Mouse (Mus musculus): Measurements from ENCODE around the gene Best1. TPM values are rescaled to one million over a fixed set of nuclear protein-coding genes. Genes with fewer than 3 reads are reported as not detected.

Best1 gene
- total RNA-seq, 2 experiments from 2014 or later = not detected

GRCm38 (mm10) chr19:9997204-9998062, 4.0 kb downstream of the Best1 start:
- ATAC-seq (replicated peaks; ENCODE audit: low FRiP score, poor library complexity, severe bottlenecking) = no peak

- ATAC-seq (replicated peaks; ENCODE audit: low FRiP score, poor library complexity, severe bottlenecking) = peak; percentile 50
These were observed 8.3 kb downstream of the Best1 start for GRCm38 (mm10) chr19:9993036-9993656.

GRCm38 (mm10) chr19:9992011-9992958, 9.1 kb downstream of the Best1 start:
- no peak for ATAC-seq (replicated peaks; ENCODE audit: low FRiP score, poor library complexity, severe bottlenecking)

- ATAC-seq (replicated peaks; ENCODE audit: low FRiP score, poor library complexity, severe bottlenecking) = peak; percentile 82
These were observed 10.1 kb downstream of the Best1 start for GRCm38 (mm10) chr19:9991304-9991703.

- peak; percentile 1; the same call in 1 of the 2 replicates for ATAC-seq (replicated peaks; ENCODE audit: low FRiP score, poor library complexity, severe bottlenecking)
These were observed 11.6 kb downstream of the Best1 start for GRCm38 (mm10) chr19:9989884-9990256.

- ATAC-seq (replicated peaks; ENCODE audit: low FRiP score, poor library complexity, severe bottlenecking) = peak; percentile 67
These were observed 12.1 kb downstream of the Best1 start for GRCm38 (mm10) chr19:9989171-9989883.

- no peak for ATAC-seq (replicated peaks; ENCODE audit: low FRiP score, poor library complexity, severe bottlenecking)
These were observed 13.8 kb downstream of the Best1 start for GRCm38 (mm10) chr19:9987593-9987992.

GRCm38 (mm10) chr19:9987192-9987591, 14.2 kb downstream of the Best1 start:
- no peak for ATAC-seq (replicated peaks; ENCODE audit: low FRiP score, poor library complexity, severe bottlenecking)

GRCm38 (mm10) chr19:9985900-9986421, 15.5 kb downstream of the Best1 start:
- no peak for ATAC-seq (replicated peaks; ENCODE audit: low FRiP score, poor library complexity, severe bottlenecking)

- no peak for ATAC-seq (replicated peaks; ENCODE audit: low FRiP score, poor library complexity, severe bottlenecking)
These were observed 16.1 kb downstream of the Best1 start for GRCm38 (mm10) chr19:9985190-9985899.

- no peak for ATAC-seq (replicated peaks; ENCODE audit: low FRiP score, poor library complexity, severe bottlenecking)
These were observed 17.1 kb downstream of the Best1 start for GRCm38 (mm10) chr19:9984111-9985055.

GRCm38 (mm10) chr19:9982852-9983542, 18.4 kb downstream of the Best1 start:
- ATAC-seq (replicated peaks; ENCODE audit: low FRiP score, poor library complexity, severe bottlenecking) = peak; percentile 65

GRCm38 (mm10) chr19:9982151-9982851, 19.1 kb downstream of the Best1 start:
- peak; percentile 76 for ATAC-seq (replicated peaks; ENCODE audit: low FRiP score, poor library complexity, severe bottlenecking)

GRCm38 (mm10) chr19:9981621-9982020, 19.8 kb downstream of the Best1 start:
- no peak for ATAC-seq (replicated peaks; ENCODE audit: low FRiP score, poor library complexity, severe bottlenecking)

- no peak for ATAC-seq (replicated peaks; ENCODE audit: low FRiP score, poor library complexity, severe bottlenecking)
These were observed 21.2 kb downstream of the Best1 start, which contains the start of gene Fth1 for GRCm38 (mm10) chr19:9980258-9980657. Fth1 (plus strand) TSS chr19:9980598.

- no peak for ATAC-seq (replicated peaks; ENCODE audit: low FRiP score, poor library complexity, severe bottlenecking)
These were observed 22.3 kb downstream of the Best1 start for GRCm38 (mm10) chr19:9979156-9979555.

Measured in erythroblast, adult 5-6 weeks (primary cell).